Mouse (Mus musculus): ENCODE data around the gene Snx11.

DNA sequence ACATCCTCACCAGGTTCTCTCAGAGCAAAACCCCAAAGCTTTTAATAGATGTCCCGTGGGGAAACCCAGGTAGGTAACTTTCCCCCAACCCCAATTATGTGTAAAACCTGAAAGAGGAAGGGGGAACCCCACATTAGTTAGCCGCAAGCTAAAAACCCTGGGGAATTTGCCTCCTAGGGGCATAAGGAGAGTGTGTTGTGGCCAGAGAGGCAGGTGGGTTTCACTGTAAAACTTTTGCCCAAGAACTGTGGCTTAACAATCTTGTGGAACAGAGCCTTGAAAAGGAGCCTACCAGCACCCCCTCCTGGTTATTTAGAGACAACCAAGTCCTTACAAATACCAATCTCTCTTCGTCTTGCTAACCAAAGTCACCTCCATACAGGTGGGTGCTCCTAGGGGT, 2.8 kb downstream of the Snx11 start:
- TF ChIP-seq CHD2 (IDR thresholded peaks at IDR 0.05; ENCODE audit: low read depth, low read length): no peak
- no peak for TF ChIP-seq MAFK (IDR thresholded peaks at IDR 0.05; ENCODE audit: insufficient read depth, low read depth, low read length)
- no peak for TF ChIP-seq ZNF384 (IDR thresholded peaks at IDR 0.05; ENCODE audit: low read depth, low read length)
- TF ChIP-seq HCFC1 (IDR thresholded peaks at IDR 0.05; ENCODE audit: borderline replicate concordance, insufficient read depth, low read length): no peak

All from ES-E14 (cell line).